Mouse (Mus musculus) adrenal gland (tissue): ENCODE data around the gene Rnf157.

Experiments used
- intact Hi-C: fragments of 180-260 bp; cut with DNase I; formaldehyde crosslinking; loops from one replicate; pipeline ENCODE4 v1.15.1; 2025

The Rnf157 gene

DNA sequence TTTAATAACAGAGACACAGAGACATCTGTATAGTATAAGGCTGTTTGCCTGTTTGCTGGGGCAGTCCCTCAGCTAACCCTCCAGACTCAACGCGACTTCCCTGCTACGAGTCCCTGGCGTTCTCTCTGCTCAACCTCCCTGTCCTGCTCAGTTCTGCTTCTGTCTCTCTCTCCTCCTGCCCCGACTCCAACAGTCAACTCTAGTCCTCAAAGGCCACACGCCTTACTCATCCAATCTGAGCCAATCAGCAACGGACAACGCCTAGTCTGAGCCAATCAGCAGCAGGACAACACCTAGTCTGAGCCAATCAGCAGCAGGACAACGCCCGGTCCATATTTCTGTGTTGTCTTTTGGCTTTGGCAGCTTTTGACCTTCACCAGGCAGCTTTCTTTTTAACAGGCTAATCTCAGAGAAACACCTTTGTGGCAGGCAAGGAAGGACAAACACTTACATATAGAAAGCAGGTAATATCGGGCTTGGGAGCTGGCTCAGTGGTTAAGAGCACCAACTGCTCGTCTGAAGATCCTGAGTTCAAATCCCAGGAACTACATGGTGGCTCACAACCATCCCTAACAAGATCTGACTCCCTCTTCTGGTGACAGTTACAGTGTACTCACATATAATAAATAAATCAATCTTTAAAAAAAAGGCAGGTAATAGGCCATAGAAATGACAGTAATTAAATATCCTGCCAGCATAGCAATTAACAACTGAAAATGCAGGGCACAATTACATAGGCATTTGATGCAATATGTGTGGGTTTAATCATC, 104.9 kb downstream of the Rnf157 start:
- intact Hi-C loops, result no loop called here

DNA sequence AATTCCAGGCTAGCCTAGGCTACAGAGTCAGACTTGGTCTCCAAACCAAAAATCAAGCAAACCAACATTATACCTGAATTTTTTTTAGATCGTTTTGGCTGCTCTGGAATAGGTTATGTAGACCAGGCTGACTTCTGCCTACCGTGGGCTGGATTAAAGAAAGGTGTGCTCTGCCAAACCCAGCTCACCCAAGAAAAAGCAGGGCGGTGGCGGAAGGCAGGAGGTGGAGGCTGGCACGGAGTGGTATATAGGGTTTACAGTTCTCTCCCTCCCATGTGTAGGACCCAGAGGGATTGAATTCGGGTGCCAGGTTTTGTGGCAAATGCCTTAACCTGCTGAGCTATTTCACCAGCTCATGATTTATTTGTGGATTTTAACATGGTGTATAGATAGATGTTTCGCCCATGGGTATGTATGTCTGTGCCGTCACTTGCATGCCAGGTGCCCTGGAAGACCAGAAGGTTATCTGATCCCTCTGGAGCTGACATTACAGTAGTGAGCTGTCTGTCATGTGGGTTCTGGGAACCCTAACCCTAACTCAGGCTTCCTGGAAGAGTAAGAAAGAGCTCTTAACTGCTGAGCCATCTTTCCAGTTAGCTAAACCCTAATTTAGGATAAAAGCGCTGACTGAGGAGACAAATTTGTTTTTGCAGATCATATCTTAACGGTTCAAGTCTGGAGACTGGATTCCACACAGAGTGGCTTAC, 105.7 kb downstream of the Rnf157 start, which contains the start of gene Exoc7:
Gene Exoc7 (minus strand): TSS at position 215 of the 707 bp plus-strand sequence.
- intact Hi-C loops, result no loop called here

DNA sequence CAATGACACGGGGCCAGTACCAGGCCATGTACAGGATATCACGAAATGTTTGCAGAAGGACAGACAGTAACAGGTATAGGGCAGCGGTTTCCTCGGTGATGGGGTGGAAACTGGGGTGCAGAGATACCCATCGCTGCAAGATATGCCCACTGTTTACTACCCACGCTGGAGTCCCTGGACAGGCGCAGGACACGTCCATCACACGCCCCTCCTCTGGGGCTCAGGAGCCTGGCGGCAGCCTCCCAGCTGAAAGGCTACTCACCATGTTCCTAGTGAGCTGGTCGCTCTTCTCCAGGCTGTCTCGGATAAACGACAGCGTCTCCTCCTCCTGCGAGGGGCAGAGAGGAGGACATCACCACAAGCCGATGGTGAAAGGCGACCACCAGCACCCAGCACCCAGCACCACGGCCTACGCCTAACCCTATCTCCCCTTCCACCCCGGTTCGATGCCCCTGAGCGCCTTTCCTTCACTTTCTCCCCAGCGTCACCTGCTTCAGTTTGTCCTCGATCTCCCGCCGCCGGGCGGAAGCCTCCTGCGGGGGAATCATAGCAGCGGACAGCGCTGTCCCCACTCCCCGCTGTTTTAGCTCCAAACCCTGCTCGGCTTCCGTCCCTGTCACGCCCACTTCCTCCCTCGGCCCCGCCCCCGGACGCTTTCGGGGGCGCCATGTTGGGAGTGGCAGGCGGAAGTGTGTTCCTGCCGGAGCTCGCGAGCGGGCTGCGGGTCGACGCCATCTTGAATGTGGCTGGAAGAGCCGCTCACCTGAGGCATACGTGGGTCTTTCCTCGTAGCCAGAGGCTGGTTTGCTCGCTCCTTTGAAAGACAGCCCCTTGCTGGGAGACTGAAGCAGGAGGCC, 106.5 kb downstream of the Rnf157 start:
- intact Hi-C loops, result no loop called here

DNA sequence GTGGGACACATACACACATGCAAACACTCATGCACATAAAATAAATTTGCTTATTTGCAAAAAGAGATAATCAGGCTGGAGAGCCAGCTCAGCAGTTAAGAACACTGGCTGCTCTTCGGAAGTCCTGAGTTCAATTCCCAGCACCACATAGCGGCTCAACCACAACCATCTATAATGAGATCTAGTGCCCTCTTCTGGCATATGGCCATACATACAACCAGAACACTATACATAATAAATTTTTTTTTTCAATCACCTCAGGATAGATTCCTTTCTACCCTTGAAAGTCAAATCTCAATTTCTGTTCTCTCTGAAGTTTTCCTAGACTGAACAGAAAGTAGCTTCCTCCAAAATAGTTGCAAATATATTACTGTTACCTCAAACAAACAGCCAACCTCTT, 107.4 kb downstream of the Rnf157 start:
- intact Hi-C loops, result no loop called here

DNA sequence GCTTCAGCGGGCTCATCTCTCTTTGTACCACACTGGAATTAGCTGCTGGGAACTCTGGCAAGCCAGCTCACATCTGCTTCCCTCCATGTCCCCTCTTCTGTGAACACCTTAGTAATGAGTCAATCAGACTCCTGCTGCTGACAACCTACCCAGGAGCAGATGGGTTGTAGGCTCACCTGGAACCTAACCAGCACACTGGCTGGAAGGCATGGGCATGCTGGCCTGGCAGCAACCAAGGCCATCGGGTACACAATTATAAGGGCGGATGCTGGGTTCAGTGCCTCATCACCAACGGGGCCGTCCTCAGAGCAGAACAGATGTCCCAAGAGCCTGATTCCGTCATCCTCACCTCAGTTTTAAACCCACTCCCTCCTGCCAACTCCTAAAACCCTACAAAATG, 114.2 kb downstream of the Rnf157 start:
- intact Hi-C loops, result no loop called here

DNA sequence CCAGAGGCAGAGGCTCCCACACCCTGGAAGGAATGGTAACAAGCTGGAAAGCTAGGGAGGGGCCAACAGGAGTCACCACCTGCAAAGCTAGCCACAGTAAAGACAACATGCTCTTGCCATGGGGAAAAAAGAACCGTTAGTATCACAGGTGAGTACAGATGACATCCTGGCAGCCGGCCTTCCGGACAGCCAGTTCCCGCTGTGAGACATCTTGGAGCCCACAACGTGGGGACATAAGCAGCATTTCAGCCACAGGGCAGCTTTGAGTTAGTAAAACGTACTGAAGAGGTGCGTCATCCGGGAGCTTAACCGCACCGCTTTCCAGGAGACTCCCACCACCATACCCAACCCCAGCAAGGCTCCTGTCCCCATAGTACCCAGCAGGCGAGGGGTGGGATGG, 114.6 kb downstream of the Rnf157 start:
- intact Hi-C loops, result no loop called here

DNA sequence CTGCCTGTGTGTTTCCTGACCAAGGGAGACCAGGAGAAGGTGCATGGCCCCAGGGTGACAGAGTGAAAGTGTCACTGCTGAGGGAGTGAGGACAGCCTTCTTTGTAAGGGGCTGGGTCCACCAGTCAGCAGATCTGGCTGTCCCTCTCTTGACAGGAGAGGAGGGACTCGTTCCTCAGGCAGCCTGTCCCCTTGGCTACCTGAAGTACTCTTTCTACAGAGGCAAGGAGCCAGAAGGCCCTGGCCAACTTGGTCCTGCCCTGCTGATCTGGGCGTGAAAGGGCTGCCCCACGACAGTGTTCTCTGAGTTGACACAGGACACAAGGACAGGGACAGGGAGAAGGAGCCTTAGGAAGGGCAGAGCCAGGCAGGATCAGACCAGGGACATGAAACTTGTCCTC, 115.8 kb downstream of the Rnf157 start:
- intact Hi-C loops, result no loop called here

DNA sequence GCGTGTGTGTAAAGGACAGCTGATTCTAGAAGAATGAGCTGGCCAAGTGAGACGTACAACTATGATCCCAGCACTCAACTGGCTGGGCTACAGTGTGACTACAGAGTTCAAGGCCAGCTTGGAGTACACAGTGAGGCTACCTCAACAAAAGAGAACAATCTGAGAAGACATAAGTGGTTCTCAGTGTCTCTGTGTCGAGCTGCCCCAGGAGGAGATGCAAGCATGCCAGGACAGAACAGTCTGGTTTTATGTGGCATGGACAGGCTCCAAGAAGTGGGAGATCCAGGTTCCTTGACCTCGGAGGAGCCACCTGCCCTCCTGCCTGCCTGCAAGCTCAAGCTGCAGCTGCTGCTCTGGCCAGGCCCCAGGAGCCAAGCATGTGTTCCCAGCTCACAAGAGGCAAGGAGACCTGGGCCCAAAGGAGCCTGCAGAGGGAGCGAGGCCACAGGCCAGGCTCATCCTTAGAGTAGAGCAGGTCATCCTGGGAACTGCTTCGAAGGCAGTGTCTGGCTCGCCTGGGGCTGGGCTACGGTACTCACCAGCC, 116.6 kb downstream of the Rnf157 start:
- intact Hi-C loops, result no loop called here

DNA sequence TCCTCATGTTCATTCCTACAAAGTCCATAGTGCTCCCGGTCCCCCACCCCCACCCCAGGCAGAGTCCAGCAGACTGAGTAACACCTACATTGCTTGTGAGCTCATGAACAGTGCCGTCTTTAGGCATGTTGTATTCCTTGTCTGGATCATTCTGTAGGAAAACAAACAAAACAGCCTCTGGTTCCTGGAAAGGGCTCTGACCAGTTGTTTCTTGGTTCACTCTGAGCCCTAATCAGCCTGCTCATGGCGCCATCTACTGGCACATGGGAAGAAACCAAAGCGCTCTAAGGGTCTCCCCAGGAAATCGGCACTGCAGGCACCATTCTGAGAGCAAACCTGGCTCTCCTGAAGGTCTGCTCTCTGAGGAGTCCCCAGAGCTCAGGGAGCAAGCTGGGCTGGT, 118.5 kb downstream of the Rnf157 start:
- intact Hi-C loops, result loop anchor here (2.0 to 5.0 kb wide), 2 partner anchors 66 to 147 kb away; no protein-coding TSS in a partner anchor

DNA sequence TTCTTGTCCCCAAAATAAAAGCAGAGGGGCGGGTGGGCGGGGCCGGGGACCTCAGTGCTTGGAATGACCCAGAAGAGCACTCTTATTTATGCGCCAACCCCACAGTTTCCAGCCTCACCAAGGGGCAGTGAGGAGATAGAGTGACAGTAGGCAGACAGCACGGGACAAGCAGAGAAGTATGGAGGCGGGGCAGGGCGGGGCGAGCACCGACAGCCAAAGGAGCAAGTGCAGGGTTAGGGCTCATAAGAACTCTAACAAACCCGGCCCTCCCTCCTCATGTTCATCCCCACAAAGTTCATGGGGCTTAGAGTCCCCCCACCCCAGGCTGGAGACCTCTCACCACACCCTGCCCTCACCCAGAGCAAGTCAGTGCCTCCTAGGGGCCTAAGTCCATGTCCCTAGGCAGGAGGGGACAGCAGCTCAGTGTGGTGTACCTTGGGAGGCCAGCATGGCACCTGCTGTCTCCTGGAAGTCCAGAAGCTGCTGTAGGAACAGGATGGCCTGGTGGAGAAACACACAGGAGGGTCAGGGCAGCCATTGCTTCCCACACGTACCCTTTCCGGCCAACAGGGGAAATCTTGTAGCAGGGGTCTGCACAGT, 119.2 kb downstream of the Rnf157 start:
- intact Hi-C loops, result loop anchor here (2.0 to 5.0 kb wide), 2 partner anchors 65 to 146 kb away; no protein-coding TSS in a partner anchor

DNA sequence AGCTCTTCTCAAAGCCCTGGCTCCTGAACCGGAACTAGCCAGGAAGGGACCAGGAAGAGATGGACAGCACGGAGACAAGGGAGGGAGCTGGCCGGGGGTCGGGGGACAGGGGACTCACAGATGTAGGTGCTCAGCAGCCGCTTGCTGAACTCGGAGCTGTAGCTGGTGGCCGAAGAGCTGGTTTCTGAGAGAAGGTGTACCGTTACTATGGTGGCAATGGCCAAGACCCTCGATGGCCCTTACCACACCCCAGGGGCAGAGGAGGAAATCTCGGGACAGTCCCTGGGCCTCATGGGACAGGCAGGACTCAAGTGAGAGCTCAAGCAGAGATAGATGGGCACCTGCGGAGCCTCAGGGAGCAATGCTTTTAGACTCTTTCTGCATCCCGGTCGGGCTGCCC, 120.4 kb downstream of the Rnf157 start:
- intact Hi-C loops, result loop anchor here (5.0 kb wide), 1 partner anchor 145 kb away; no protein-coding TSS in a partner anchor

DNA sequence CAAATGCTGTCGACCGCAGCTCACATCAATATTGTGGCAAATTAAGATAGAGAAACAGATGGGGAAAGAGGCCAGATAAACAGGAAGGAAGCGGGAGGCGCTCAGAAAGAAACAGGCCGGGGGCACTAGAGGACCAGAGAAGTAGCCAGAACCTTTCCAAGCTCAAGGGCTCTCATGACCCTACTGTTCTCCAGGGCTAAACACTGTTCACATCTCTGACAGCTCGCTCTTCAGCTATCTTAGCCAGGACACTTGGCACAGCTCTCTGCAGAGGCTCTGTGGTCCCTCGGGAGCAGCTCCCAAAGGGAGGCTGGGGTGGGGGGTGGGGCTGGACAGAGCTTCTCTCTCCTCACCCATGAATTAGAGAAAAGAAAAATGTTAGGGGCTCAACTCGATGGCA, 122.3 kb downstream of the Rnf157 start:
- intact Hi-C loops, result loop anchor here (5.0 kb wide), 1 partner anchor 143 kb away; no protein-coding TSS in a partner anchor

DNA sequence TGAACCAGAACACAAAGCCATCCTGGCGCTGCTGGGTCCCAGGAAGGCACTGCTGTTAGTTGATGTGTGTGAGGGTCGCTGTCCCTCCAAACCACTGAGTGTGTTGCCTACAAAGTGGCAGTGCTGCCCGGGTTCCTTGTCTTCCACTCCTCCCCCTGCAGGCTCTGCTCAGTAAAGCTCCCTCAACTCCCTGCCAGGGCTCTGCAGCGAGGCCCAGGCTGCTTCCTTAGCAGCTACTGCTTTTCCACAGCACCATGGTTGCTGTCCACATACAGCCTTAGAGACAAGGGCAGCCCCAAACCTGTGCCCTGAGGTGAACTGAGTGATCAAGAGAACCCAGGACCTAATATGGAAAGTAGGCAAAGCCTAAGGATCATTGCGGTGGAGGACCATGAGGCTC, 125.5 kb downstream of the Rnf157 start:
- intact Hi-C loops, result no loop called here
